Mouse (Mus musculus) myocyte (in vitro differentiated cells): ENCODE results near the gene Tysnd1. TPM values are rescaled to one million over a fixed set of nuclear protein-coding genes. Genes with fewer than 3 reads are reported as not detected.
A peak's percentile ranks its signal among the peaks of the same experiment; 100 is the strongest.

Source experiments
- H3K27me3 ChIP-seq: one replicate; pipeline ENCODE4 v1.6.1; 2011; ENCODE audit not compliant: control insufficient read depth, insufficient read depth, insufficient read length
- H3K36me3 ChIP-seq: one replicate; pipeline ENCODE4 v1.6.1; 2011; ENCODE audit not compliant: control insufficient read depth, insufficient read depth
- H3K4me2 ChIP-seq: one replicate; pipeline ENCODE4 v1.6.1; 2011; ENCODE audit warnings: low read depth, control low read depth
- H3K4me3 ChIP-seq: one replicate; pipeline ENCODE4 v1.5.1; 2011; ENCODE audit warnings: mild to moderate bottlenecking, control low read depth, moderate library complexity
- H3K79me2 ChIP-seq: one replicate; pipeline ENCODE4 v1.6.1; 2011; ENCODE audit not compliant: control insufficient read depth, insufficient read depth
- H3ac ChIP-seq: one replicate; pipeline ENCODE4 v1.6.1; 2011; ENCODE audit not compliant: control insufficient read depth, insufficient read length
- CEBPB ChIP-seq: IDR thresholded peaks from 2 replicates; pipeline ENCODE4 v1.6.1; 2011; ENCODE audit warnings: mild to moderate bottlenecking, moderate library complexity; ENCODE audit not compliant: poor library complexity, insufficient read depth, severe bottlenecking
- E2F4 ChIP-seq: IDR thresholded peaks from one replicate; pipeline ENCODE4 v1.6.1; 2011; ENCODE audit warnings: mild to moderate bottlenecking, control low read depth, moderate library complexity; ENCODE audit not compliant: insufficient read depth
- MAX ChIP-seq: IDR thresholded peaks from one replicate; pipeline ENCODE4 v1.6.1; 2011; ENCODE audit warnings: low read depth, mild to moderate bottlenecking, control low read depth
- MYOD1 ChIP-seq, 3 experiments: IDR thresholded peaks; one replicate each; pipeline ENCODE4 v1.6.1; 2011; ENCODE audit warnings: control low read depth in 2 of 3, low read depth in 2 of 3, mild to moderate bottlenecking in 2 of 3, moderate library complexity in 1 of 3; ENCODE audit not compliant: insufficient read length in 2 of 3, control insufficient read depth in 1 of 3
- MYOG ChIP-seq, 3 experiments: IDR thresholded peaks; one replicate each; pipeline ENCODE4 v1.6.1; 2011; ENCODE audit warnings: control low read depth in 2 of 3, low read depth in 2 of 3, mild to moderate bottlenecking in 2 of 3; ENCODE audit not compliant: insufficient read length in 2 of 3, control insufficient read depth in 1 of 3, insufficient read depth in 1 of 3
- POLR2A ChIP-seq: IDR thresholded peaks from one replicate; pipeline ENCODE4 v1.6.1; 2011; ENCODE audit warnings: low read depth, mild to moderate bottlenecking, control low read depth, moderate library complexity; ENCODE audit not compliant: insufficient read length
- POLR2AphosphoS2 ChIP-seq: IDR thresholded peaks from one replicate; pipeline ENCODE4 v1.6.1; 2011; ENCODE audit warnings: low read depth, control low read depth; ENCODE audit not compliant: insufficient read length
- REST ChIP-seq: IDR thresholded peaks from one replicate; pipeline ENCODE4 v1.6.1; 2011; ENCODE audit warnings: mild to moderate bottlenecking, control low read depth, moderate library complexity; ENCODE audit not compliant: insufficient read depth, insufficient read length
- SRF ChIP-seq: IDR thresholded peaks from one replicate; pipeline ENCODE4 v1.6.1; 2011; ENCODE audit warnings: low read depth; ENCODE audit not compliant: control insufficient read depth, insufficient read length
- TCF12 ChIP-seq: IDR thresholded peaks from one replicate; pipeline ENCODE4 v1.6.1; 2011; ENCODE audit warnings: mild to moderate bottlenecking, control low read depth; ENCODE audit not compliant: poor library complexity, insufficient read depth, severe bottlenecking
- TCF3 ChIP-seq: IDR thresholded peaks from one replicate; pipeline ENCODE4 v1.6.1; 2011; ENCODE audit warnings: low read depth, control low read depth; ENCODE audit not compliant: insufficient read length
- USF1 ChIP-seq: IDR thresholded peaks from one replicate; pipeline ENCODE4 v1.6.1; 2011; ENCODE audit warnings: low read depth, mild to moderate bottlenecking, control low read depth, moderate library complexity
- polyA plus RNA-seq: library from polyadenylated mRNA; unstranded; fragments of >200 nt; fragmentation: generic; extraction: Trizol; gene quantifications from one replicate; pipeline ENCODE4 v1.2.1, GENCODE M21; 2012; ENCODE audit warnings: missing spikeins

The Tysnd1 gene
- polyA plus RNA-seq, 1 experiment: 25.3 TPM

DNA sequence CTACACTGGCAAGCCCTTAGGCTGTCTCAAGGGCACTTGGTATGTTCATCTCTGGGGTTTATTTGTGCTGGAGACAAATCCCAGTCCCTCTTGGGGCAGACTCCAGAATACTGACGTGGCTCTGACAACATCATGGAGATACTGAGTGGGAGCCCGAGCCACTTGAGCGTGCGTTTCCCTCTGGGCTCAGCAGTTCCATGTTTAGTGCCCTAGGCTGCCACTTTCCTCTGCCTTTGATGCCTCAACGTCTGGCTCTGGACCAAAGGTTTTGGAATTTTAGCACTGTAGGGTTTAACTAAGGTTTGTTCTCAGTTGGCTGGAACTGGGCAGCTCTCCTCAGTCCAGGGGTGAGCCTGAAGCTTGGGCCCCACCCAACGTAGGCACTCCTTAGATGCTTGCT is 28.0 kb downstream of the Tysnd1 start:
- TF ChIP-seq CEBPB (no peak), POLR2AphosphoS2 (no peak)

DNA sequence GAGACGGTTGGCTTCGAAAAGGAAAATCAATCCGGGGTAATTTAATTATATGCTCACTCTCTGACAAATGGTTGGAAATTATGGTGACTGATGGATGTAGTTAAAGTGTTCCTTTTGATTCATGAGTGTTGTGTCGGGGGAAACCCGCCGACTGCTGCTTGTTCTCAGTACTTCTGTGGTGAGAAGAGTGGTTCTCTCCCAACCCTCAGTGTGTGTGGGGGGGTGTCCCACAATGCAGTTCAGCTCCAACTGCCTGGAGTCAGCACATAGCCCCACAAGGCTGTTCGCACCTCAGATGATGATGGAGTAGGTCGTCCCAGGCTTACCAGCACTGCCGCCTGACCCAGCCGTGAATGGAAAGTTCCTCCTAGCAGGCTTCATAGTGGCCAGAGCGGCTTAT is 33.9 kb downstream of the Tysnd1 start:
- no peak overlapping the region for H3K4me3 ChIP-seq
- H3K79me2 ChIP-seq: no peaks in the 10 kb centered on the region
- H3K4me2 ChIP-seq: no peak overlapping the region
- no peaks in the 10 kb centered on the region for H3K27me3 ChIP-seq
- peaks cover 3% of the 10 kb centered on the region for H3K36me3 ChIP-seq
- no peak for TF ChIP-seq MAX
- no peak for TF ChIP-seq POLR2AphosphoS2
- TF ChIP-seq MYOG (IDR thresholded peaks at IDR 0.05; ENCODE audit: control insufficient read depth in 1 of 3, insufficient read depth in 1 of 3, insufficient read length in 2 of 3, low read depth in 2 of 3): no peak
- TF ChIP-seq POLR2A: no peak
- H3ac ChIP-seq: no peak overlapping the region

More for the DNA sequence above, 28.0 kb downstream of the Tysnd1 start:
- Histone ChIP-seq H3K4me3 (no peak overlapping the region), H3K27me3 (no peaks in the 10 kb centered on the region), H3K4me2 (no peak overlapping the region), H3ac (no peak overlapping the region), H3K36me3 (no peaks in the 10 kb centered on the region), H3K79me2 (no peaks in the 10 kb centered on the region)

DNA sequence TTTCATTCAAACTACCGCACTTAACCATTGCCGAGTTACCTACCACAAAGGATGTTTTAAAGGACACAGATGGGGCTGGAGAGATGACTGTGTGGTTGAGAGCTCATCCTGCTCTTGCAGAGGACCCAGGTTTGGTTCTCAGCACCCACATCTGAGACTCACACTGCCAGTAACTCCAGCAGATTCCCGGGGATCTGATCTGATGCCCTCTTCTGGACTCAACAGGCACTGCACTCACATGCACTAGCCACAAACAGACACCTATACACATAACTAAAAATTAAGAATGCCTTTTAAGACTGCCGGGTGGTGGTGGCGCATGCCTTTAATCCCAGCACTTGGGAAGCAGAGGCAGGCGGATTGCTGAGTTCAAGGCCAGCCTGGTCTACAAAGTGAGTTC is 34.9 kb downstream of the Tysnd1 start:
- no peaks in the 10 kb centered on the region for H3K27me3 ChIP-seq
- H3ac ChIP-seq: no peak overlapping the region
- H3K4me3 ChIP-seq: no peak overlapping the region
- H3K79me2 ChIP-seq: no peaks in the 10 kb centered on the region
- H3K4me2 ChIP-seq: no peak overlapping the region
- TF ChIP-seq MYOG (IDR thresholded peaks at IDR 0.05; ENCODE audit: control insufficient read depth in 1 of 3, insufficient read depth in 1 of 3, insufficient read length in 2 of 3, low read depth in 2 of 3): no peak
- TF ChIP-seq MAX: no peak
- no peak for TF ChIP-seq E2F4
- TF ChIP-seq MYOD1 (IDR thresholded peaks at IDR 0.05; ENCODE audit: control insufficient read depth in 1 of 3, insufficient read length in 2 of 3, low read depth in 2 of 3): no peak
- TF ChIP-seq SRF: no peak
- no peak for TF ChIP-seq TCF12
- TF ChIP-seq USF1: no peak
- no peak for TF ChIP-seq POLR2AphosphoS2
- no peak for TF ChIP-seq POLR2A
- no peak for TF ChIP-seq CEBPB
- no peak for TF ChIP-seq TCF3
- no peak for TF ChIP-seq REST
- H3K36me3 ChIP-seq: peaks cover 3% of the 10 kb centered on the region

DNA sequence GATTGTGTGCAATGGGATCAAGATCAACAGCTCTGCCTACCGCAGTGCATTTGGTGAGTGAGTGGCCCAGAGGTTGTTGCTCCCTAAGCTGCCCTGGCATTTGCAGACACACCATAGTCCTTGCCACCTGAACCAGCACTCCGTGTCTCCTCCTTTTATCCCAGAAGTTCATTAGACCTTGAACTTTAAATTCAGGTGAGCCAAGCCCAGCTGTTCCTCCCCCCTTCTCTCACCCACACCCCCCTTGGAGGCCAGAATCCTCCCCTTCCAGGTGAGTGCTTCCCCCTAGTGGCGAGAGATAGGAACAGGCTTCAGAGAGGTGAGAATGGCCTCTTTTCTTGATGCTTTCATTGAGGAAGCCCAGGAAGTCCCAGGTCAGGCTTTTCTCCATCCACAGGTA is 39.1 kb downstream of the Tysnd1 start:
- Histone ChIP-seq H3ac (no peak overlapping the region), H3K27me3 (no peaks in the 10 kb centered on the region), H3K36me3 (no peaks in the 10 kb centered on the region), H3K4me2 (no peak overlapping the region), H3K4me3 (no peak overlapping the region), H3K79me2 (no peaks in the 10 kb centered on the region)
- no peak for TF ChIP-seq MYOG (IDR thresholded peaks at IDR 0.05; ENCODE audit: control insufficient read depth in 1 of 3, insufficient read depth in 1 of 3, insufficient read length in 2 of 3, low read depth in 2 of 3)
- no peak for TF ChIP-seq E2F4
- TF ChIP-seq MAX: no peak
- no peak for TF ChIP-seq TCF12
- no peak for TF ChIP-seq USF1
- no peak for TF ChIP-seq TCF3
- no peak for TF ChIP-seq POLR2A
- no peak for TF ChIP-seq REST
- TF ChIP-seq POLR2AphosphoS2: no peak
- no peak for TF ChIP-seq SRF
- TF ChIP-seq MYOD1 (IDR thresholded peaks at IDR 0.05; ENCODE audit: control insufficient read depth in 1 of 3, insufficient read length in 2 of 3, low read depth in 2 of 3): no peak

DNA sequence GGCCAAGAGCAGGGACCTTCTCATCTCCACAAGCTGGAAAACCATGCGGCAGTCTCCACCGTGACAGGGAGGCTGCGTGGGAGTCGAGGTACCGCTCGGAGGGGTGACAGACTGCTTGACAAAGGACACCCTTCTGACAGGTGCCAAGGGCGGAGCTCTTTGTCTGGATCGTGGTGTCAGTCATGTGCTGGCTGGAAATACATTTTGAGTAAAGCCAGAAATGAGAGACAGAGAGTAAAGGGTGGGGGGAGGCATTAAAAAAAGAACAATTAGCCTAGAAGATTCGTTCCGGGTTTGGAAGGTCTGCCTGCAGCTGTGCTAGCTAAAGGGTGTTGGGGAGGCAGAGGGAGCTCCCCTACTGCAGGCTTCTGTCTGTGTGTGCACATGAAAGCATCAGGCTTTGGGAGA is 41.4 kb downstream of the Tysnd1 start:
- Histone ChIP-seq H3K36me3 (no peaks in the 10 kb centered on the region), H3K4me2 (no peak overlapping the region), H3K79me2 (no peaks in the 10 kb centered on the region), H3ac (no peak overlapping the region), H3K27me3 (no peaks in the 10 kb centered on the region), H3K4me3 (no peak overlapping the region)
- TF ChIP-seq MYOD1 (IDR thresholded peaks at IDR 0.05; ENCODE audit: control insufficient read depth in 1 of 3, insufficient read length in 2 of 3, low read depth in 2 of 3): peak in 1 of 3 experiments; percentile 75
- no peak for TF ChIP-seq POLR2AphosphoS2
- TF ChIP-seq MYOG (IDR thresholded peaks at IDR 0.05; ENCODE audit: control insufficient read depth in 1 of 3, insufficient read depth in 1 of 3, insufficient read length in 2 of 3, low read depth in 2 of 3): peak in 1 of 3 experiments; percentile 43
- no peak for TF ChIP-seq CEBPB

DNA sequence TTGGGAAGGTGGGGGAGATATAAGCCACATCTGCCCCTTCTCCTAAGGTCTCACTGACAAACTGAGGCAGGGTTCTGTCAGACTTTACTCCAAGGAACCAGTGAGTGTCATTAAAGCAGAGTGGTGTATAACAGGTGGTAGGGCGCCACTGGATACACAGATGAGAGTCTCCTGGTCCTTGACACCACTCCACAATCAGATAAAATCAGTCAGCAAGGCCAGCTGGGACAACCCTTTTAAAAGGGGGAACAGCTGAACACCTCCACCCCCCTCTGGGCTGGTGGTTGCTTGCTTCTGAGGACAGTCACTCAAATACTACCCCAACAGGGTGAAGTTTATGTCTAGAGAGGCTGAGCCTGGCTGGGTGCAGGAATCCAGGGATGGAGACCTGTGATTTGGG is 42.2 kb downstream of the Tysnd1 start:
- Histone ChIP-seq H3K4me2 (no peak overlapping the region), H3K79me2 (no peaks in the 10 kb centered on the region), H3K27me3 (no peaks in the 10 kb centered on the region), H3ac (no peak overlapping the region), H3K36me3 (no peaks in the 10 kb centered on the region), H3K4me3 (no peak overlapping the region)
- TF ChIP-seq POLR2A (no peak), USF1 (no peak), MYOD1 (IDR thresholded peaks at IDR 0.05; ENCODE audit: control insufficient read depth in 1 of 3, insufficient read length in 2 of 3, low read depth in 2 of 3) (peak; percentile 62 to 90 (median 76)), SRF (no peak), TCF12 (peak; percentile 80), CEBPB (no peak), MYOG (IDR thresholded peaks at IDR 0.05; ENCODE audit: control insufficient read depth in 1 of 3, insufficient read depth in 1 of 3, insufficient read length in 2 of 3, low read depth in 2 of 3) (peak in 2 of 3 experiments; percentile 49 to 86), E2F4 (no peak), REST (no peak), POLR2AphosphoS2 (no peak), TCF3 (peak; percentile 47)
